Mouse (Mus musculus) heart, embryonic 12.5 days (tissue): ENCODE data around the gene Tepp. TPM values are rescaled to one million over a fixed set of nuclear protein-coding genes. Genes with fewer than 3 reads are reported as not detected.

Experiments used
- ATAC-seq: fragments of 200-750 bp; cut with Nextera tagmentation; 2 replicates; pipeline ENCODE4 v1.8.0; 2017; ENCODE audit warnings: moderate TSS enrichment, moderate library complexity; ENCODE audit not compliant: insufficient number of reproducible peaks, low FRiP score
- H3K27ac ChIP-seq: fragments of 300-500 bp; sonication (generic); 2 replicates; pipeline ENCODE4 v1.5.1; 2016; ENCODE audit warnings: mild to moderate bottlenecking, moderate library complexity; ENCODE audit not compliant: poor library complexity, severe bottlenecking
- H3K27me3 ChIP-seq: fragments of 300-500 bp; sonication (generic); replicated peaks from 2 replicates; pipeline ENCODE4 v1.6.1; 2016; ENCODE audit warnings: mild to moderate bottlenecking, moderate library complexity
- H3K36me3 ChIP-seq: fragments of 300-500 bp; sonication (generic); 2 replicates; pipeline ENCODE4 v1.6.1; 2016; ENCODE audit warnings: mild to moderate bottlenecking, moderate library complexity
- H3K4me1 ChIP-seq: fragments of 300-500 bp; sonication (generic); replicated peaks from 2 replicates; pipeline ENCODE4 v1.6.1; 2016; ENCODE audit warnings: mild to moderate bottlenecking
- H3K4me2 ChIP-seq: fragments of 300-500 bp; sonication (generic); 2 replicates; pipeline ENCODE4 v1.6.1; 2016; ENCODE audit warnings: mild to moderate bottlenecking, moderate library complexity
- H3K4me3 ChIP-seq: fragments of 300-500 bp; sonication (generic); 2 replicates; pipeline ENCODE4 v1.5.1; 2016; ENCODE audit warnings: mild to moderate bottlenecking
- H3K9ac ChIP-seq: fragments of 300-500 bp; sonication (generic); 2 replicates; pipeline ENCODE4 v1.6.1; 2016; ENCODE audit warnings: mild to moderate bottlenecking, moderate library complexity
- H3K9me3 ChIP-seq: fragments of 300-500 bp; sonication (generic); replicated peaks from 2 replicates; pipeline ENCODE4 v1.6.1; 2016; ENCODE audit warnings: mild to moderate bottlenecking, moderate library complexity
- WGBS: fragments of 180-500 bp; shearing (Covaris S2); methylation state at CpG from one replicate; pipeline ENCODE4 v1.1.7; 2016; 5-methylcytosine and 5-hydroxymethylcytosine counted together
- polyA plus RNA-seq: library from polyadenylated mRNA; unstranded; fragments of >200 nt; fragmentation: Nextera tagmentation; extraction: Ambion mirVana; gene quantifications from 2 replicates; pipeline ENCODE4 v1.2.1, GENCODE M21; 2016

Tepp gene
- polyA plus RNA-seq, 1 experiment from 2014 or later, result not detected

DNA sequence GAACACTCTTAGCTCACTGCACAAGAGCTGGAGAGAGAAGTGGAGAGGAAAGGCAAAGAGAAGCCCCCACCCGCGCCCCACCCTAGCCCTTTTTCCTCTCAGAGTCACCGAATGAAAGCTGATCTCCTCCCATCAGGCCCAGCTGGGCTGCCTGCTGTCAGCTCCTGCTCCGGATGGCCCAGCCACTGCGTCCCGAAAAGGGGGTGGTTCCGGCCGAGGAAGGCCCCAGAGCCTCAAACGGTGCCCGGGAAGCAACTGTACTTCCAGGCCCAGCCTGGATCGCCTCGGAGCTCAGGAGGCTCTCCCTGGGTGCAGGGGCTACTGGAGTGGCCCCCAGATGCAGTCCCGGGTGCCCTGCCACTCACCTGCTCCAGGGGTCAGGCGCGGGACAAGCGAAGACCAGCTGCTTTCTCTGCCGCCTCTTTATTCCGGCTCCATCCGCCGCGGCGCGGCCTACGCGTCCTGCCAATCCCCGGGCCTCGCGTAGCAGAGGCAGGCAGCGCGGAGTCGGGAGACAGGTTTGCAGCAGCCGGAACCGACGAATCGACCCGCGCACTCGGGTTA, 20.9 kb downstream of the Tepp start:
- WGBS, result under 1% methylated on average over 38 of the region's 38 CpGs
- peak; percentile 49 for ATAC-seq
- H3K4me1 ChIP-seq, result peaks cover 28% of the 10 kb centered on the region
- no peaks in the 10 kb centered on the region for H3K9me3 ChIP-seq
- peak overlapping the region; percentile 90 for H3K4me2 ChIP-seq
- peak overlapping the region; percentile 87 for H3K4me3 ChIP-seq
- peak overlapping the region; percentile 99 for H3K27ac ChIP-seq
- peak overlapping the region; percentile 89 for H3K9ac ChIP-seq
- H3K36me3 ChIP-seq, result peaks cover 58% of the 10 kb centered on the region
- H3K27me3 ChIP-seq, result no peaks in the 10 kb centered on the region

- Histone ChIP-seq H3K36me3 (peaks cover 53% of the 10 kb centered on the region), H3K4me1 (peaks cover 24% of the 10 kb centered on the region), H3K27ac (peak within 1 kb of the TSS; percentile 99), H3K4me3 (peak within 1 kb of the TSS; percentile 87), H3K27me3 (no peaks in the 10 kb centered on the region), H3K4me2 (peak within 1 kb of the TSS; percentile 90), H3K9ac (peak within 1 kb of the TSS; percentile 89), H3K9me3 (no peaks in the 10 kb centered on the region)
- under 1% methylated on average over 73 of the region's 80 CpGs for WGBS
- peak; percentile 96 for ATAC-seq
These were observed 21.5 kb downstream of the Tepp start, which contains the start of the genes Zfp319 and Usb1 for GRCm38 (mm10) chr8:95331720-95332436. Zfp319 (minus strand) TSS chr8:95331950. Usb1 (plus strand) TSS chr8:95332284.

DNA sequence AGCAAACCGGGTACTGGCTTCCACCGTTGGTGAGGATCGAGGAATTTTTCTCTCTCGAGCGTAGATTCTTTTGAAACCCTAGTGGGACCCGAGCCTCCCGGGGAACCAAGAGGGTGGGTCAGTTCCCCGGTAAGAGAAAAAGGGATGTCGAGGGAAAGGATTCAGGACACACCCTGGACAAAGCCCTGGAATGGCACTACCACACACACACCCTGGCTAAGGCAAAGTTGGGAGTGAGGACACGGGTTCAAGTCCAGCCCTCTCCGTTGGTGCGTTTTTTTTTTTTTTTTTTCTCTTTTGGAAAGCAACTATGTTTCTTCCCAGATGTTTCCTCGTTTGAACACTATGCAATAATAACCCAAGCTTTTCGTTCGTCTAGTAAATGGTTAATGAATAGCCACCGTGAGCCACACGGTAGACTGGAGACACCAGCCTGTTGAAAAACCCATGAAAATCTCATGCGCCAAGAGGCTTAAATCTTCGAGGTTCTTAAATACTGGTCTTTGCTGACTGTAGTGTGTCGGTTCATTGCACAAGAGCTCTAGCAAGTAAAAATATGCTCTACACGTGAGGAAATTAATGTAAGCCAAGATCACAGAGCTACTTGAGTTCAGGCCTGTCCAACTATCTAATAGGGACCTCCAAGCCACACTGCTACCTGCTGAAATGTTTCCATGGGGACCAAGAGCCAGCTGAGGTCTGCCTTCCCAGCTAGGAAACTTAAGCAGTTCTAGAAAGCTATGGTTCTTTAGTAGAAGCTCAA, 22.3 kb downstream of the Tepp start:
- Histone ChIP-seq H3K4me1 (peaks cover 21% of the 10 kb centered on the region), H3K4me2 (peak overlapping the region; percentile 90), H3K9ac (peak overlapping the region; percentile 89), H3K4me3 (peak overlapping the region; percentile 87), H3K27ac (peak overlapping the region; percentile 99), H3K9me3 (no peaks in the 10 kb centered on the region), H3K36me3 (peaks cover 53% of the 10 kb centered on the region), H3K27me3 (no peaks in the 10 kb centered on the region)
- WGBS, result 25% methylated on average over 21 of the region's 21 CpGs
- no peak for ATAC-seq

DNA sequence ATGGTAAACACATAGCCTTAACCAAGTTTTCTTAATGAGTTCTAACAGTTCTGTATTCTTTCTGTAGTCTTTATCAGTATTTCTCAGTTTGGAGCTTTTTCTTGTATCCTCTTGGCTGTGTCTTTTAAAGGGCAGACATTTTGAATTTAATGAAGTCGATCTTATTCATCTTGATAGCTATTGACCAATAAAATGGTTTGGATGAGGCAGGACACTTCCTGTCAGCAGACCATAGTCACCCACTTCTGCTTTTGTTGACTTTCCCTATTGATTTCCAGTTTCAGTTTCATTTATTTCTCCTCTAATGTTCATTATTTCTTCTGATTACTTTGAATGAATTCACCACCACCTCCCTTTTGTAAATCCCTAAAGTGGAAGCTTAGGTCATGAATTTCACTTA, 25.3 kb downstream of the Tepp start:
- Histone ChIP-seq H3K27ac (no peak overlapping the region), H3K4me2 (no peak overlapping the region), H3K4me3 (no peak overlapping the region), H3K9me3 (no peaks in the 10 kb centered on the region), H3K4me1 (peaks cover 5% of the 10 kb centered on the region), H3K9ac (no peak overlapping the region), H3K36me3 (peaks cover 60% of the 10 kb centered on the region), H3K27me3 (no peaks in the 10 kb centered on the region)
- ATAC-seq, result no peak
- 85% methylated on average over 1 of the region's 1 CpGs for WGBS

DNA sequence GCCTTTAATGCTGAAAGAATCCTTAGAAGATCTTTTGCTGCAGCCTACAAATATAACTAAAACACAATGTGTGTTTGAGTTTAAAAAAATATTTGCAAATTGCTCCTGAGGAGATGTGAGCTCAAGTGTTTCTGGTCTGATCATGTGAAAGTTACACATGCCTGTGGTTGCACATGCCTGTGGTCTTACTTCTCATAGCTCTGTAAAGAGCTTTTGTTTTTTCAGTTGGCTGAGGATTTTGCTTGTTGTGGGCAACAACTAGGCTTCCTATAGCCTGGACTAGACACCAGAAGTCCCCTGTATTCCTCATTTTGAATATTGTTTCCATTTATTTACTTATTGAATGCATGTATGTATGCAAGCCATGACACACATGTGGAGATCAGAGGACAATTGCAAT, 26.0 kb downstream of the Tepp start:
- Histone ChIP-seq H3K27ac (no peak overlapping the region), H3K4me3 (no peak overlapping the region), H3K4me1 (peaks cover 5% of the 10 kb centered on the region), H3K9ac (no peak overlapping the region), H3K4me2 (no peak overlapping the region), H3K27me3 (no peaks in the 10 kb centered on the region), H3K36me3 (peaks cover 67% of the 10 kb centered on the region), H3K9me3 (no peaks in the 10 kb centered on the region)
- no peak for ATAC-seq

DNA sequence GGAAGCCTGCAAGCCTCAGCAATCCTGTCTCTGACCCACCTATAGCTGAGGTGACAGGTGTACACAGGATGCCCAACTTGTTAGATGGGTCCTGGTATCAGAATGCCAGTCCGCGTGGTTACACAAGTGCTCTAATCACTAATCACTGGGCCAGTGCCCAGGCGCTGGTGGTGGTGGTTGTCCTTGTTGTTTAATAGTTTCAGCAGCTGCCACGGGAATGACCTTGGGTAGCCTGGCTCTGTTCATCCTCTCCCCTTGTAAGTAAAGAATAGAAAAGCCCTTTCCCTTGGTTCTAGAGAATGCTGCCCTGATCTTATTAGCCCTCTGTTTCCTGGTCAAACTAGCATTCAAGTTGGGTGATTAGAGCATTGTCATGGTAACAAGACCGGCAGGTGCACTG, 31.4 kb downstream of the Tepp start:
- no peak overlapping the region for H3K27ac ChIP-seq
- WGBS, result 62% methylated on average over 5 of the region's 5 CpGs

GRCm38 (mm10) chr8:95344668-95345067, 34.3 kb downstream of the Tepp start:
- no peaks in the 10 kb centered on the region for H3K27me3 ChIP-seq
- peaks cover 27% of the 10 kb centered on the region for H3K4me1 ChIP-seq
- H3K4me3 ChIP-seq, result no peak overlapping the region
- H3K9ac ChIP-seq, result no peak overlapping the region
- H3K4me2 ChIP-seq, result no peak overlapping the region
- no peak for ATAC-seq
- no peak overlapping the region for H3K27ac ChIP-seq
- no peaks in the 10 kb centered on the region for H3K9me3 ChIP-seq
- peaks cover 61% of the 10 kb centered on the region for H3K36me3 ChIP-seq
- WGBS, result 73% methylated on average over 6 of the region's 6 CpGs

More for the DNA sequence above, 31.4 kb downstream of the Tepp start:
- no peak overlapping the region for H3K4me2 ChIP-seq
- no peak overlapping the region for H3K4me3 ChIP-seq
- 0 out of 2 replicates have a peak overlapping the region, but pooled peaks have one; percentile 32 for H3K9ac ChIP-seq
- peaks cover 87% of the 10 kb centered on the region for H3K36me3 ChIP-seq
- peaks cover 5% of the 10 kb centered on the region for H3K4me1 ChIP-seq
- no peaks in the 10 kb centered on the region for H3K9me3 ChIP-seq
- H3K27me3 ChIP-seq, result no peaks in the 10 kb centered on the region
- ATAC-seq, result no peak

GRCm38 (mm10) chr8:95346643-95347545, 36.5 kb downstream of the Tepp start:
- Histone ChIP-seq H3K9me3 (no peaks in the 10 kb centered on the region), H3K27me3 (no peaks in the 10 kb centered on the region), H3K4me2 (no peak overlapping the region), H3K9ac (0 out of 2 replicates have a peak overlapping the region, but pooled peaks have one; percentile 3), H3K4me3 (no peak overlapping the region), H3K27ac (no peak overlapping the region), H3K36me3 (peaks cover 39% of the 10 kb centered on the region), H3K4me1 (peaks cover 37% of the 10 kb centered on the region)
- ATAC-seq, result no peak
- WGBS, result 22% methylated on average over 8 of the region's 8 CpGs

DNA sequence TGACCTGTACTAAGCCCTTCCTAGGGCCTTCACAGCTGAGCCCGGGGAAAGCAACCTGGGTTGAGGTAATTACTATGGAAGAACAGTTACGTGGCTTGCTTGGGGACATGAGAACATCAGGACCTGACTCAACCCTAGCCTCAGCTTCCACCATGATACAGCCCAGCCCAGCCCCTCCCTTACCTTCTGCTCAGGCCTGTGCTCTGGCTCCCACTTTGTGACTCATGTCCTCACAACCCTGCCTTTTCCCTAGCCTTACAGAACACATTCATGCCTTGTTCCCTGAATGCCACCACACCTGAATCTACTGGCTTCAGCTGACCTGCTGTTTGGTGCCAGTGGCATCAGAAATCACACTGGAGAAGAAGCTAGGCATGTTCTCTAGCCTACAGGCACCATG, 38.0 kb downstream of the Tepp start:
- H3K9me3 ChIP-seq, result no peaks in the 10 kb centered on the region
- H3K27me3 ChIP-seq, result no peaks in the 10 kb centered on the region
- H3K4me3 ChIP-seq, result no peak overlapping the region
- peak overlapping the region; percentile 16; the same call in 1 of the 2 replicates for H3K27ac ChIP-seq
- H3K4me2 ChIP-seq, result peak overlapping the region; percentile 6; the same call in 1 of the 2 replicates
- peaks cover 28% of the 10 kb centered on the region for H3K36me3 ChIP-seq
- H3K4me1 ChIP-seq, result peaks cover 35% of the 10 kb centered on the region
- no peak for ATAC-seq
- WGBS, result 85% methylated on average over 2 of the region's 2 CpGs
- H3K9ac ChIP-seq, result 0 out of 2 replicates have a peak overlapping the region, but pooled peaks have one; percentile 1

DNA sequence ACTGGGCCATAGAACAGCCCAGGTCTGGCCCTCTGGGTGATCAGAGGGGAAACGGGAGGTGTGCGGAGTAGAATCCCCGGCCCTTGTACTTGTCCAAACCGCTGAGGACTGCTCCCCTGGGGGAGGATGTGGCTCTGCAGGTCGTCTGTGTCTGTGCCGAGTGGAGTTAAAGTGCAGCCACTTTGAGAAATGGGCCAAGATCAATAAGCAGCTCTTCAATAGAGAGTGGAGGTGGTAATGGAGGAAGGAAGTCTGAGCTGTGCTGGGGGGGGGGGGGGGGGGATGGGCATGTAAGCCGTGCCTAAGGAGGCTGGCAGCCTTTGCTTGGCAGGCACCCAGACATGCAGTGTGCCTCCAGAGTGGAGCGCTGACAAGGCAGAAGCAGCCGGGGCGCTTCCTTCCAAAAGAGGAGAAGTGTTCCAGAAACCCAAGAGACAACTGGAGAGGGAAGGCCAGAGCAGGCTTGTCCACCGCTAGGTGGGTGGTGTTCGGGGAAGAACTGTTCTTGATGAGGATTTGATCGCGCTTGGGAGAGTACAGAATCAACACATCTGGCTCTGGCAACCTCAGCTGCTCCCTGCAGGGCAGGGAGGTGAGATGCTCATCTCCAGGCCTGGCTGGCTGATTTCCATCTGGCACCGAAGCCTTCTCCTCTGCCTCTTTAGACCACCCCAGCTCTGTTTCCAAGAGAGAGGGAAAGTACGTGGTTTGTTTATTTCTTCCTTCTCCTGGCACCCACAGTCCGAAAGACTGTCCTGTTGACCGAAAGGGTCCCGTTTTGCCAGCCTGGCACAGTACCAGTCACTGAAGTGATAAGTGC, 38.7 kb downstream of the Tepp start:
- ATAC-seq, result 0 out of 2 replicates have a peak, but pooled peaks have one; percentile 16
- peak overlapping the region; percentile 55; the same call in 1 of the 2 replicates for H3K27ac ChIP-seq
- H3K4me1 ChIP-seq, result peaks cover 38% of the 10 kb centered on the region
- H3K27me3 ChIP-seq, result no peaks in the 10 kb centered on the region
- peak overlapping the region; percentile 1; the same call in 1 of the 2 replicates for H3K9ac ChIP-seq
- H3K4me3 ChIP-seq, result no peak overlapping the region
- H3K4me2 ChIP-seq, result peak overlapping the region; percentile 6; the same call in 1 of the 2 replicates
- no peaks in the 10 kb centered on the region for H3K9me3 ChIP-seq
- WGBS, result 51% methylated on average over 18 of the region's 19 CpGs
- peaks cover 22% of the 10 kb centered on the region for H3K36me3 ChIP-seq
